Comparison of ENCODE assay signal across 21 mouse cellular contexts in genomic region chr10:117579771-117580284, GRCm38 (mm10). TPM values are rescaled to one million over a fixed set of nuclear protein-coding genes. Genes with fewer than 3 reads are reported as not detected.
DNase-seq lines count a peak whose midpoint lies in the region.
"Had no signal": no experiment of that assay in that cellular context is flagged by ENCODE, and none has a peak within 500 bp of the region (broad histone marks: within the 10 kb centered on the region; RNA-seq: fewer than 3 reads in every experiment).

No protein-coding gene starts in this region.

- H3K27me3 ChIP-seq in limb, embryonic 10.5 days (ENCODE audit: low read depth, poor library complexity, severe bottlenecking), result peaks cover 21% of the 10 kb centered on the region
- H3K27me3 ChIP-seq: CH12.LX, Patski had no signal

- no peak overlapping the region for H3K4me3 ChIP-seq in limb, embryonic 10.5 days

- H3K36me3 ChIP-seq in limb, embryonic 10.5 days, result no peaks in the 10 kb centered on the region
- H3K36me3 ChIP-seq: G1E had no signal

- H3K27ac ChIP-seq in limb, embryonic 10.5 days, result peak overlapping the region; percentile 67

- 57% methylated on average over 9 of the region's 9 CpGs for WGBS in limb, embryonic 10.5 days

- DNase-seq in 3T3-L1 (ENCODE audit: low read depth, low spot score) (peak; percentile 91), adipocyte (ENCODE audit: low spot score) (peak; percentile 94)
- no peak for DNase-seq in limb, embryonic 10.5 days (ENCODE audit: low spot score)
- no peak for DNase-seq in kidney, postnatal 14 days
- DNase-seq in retina, postnatal 1 day, result no peak
- DNase-seq in right cerebral cortex, postnatal 14 days, result no peak
- DNase-seq: adrenal gland, adult 2 months; adrenal gland, adult 8-10 months; adrenal gland, postnatal 10 days; adrenal gland, postnatal 14 days; adrenal gland, postnatal 25 days; adrenal gland, postnatal 36 days; B cell, adult 2 months; cerebellum, adult 11 months; cerebellum, adult 11-12 months; cerebellum, adult 18-20 months; cerebellum, adult 2 months; cerebellum, adult 8-10 months had no signal

- H3K9me3 ChIP-seq in limb, embryonic 10.5 days (replicated peaks), result no peaks in the 10 kb centered on the region

- peaks cover 44% of the 10 kb centered on the region for H3K4me1 ChIP-seq in limb, embryonic 10.5 days

RNA-seq across cellular contexts. Expression of gene Cpm, which starts 49.5 kb away (rescaled TPM):
- 22.5 and 31.5 TPM in 2 replicates for polyA plus RNA-seq in limb, embryonic 10.5 days (2016; fragmentation: Nextera tagmentation; extraction: Ambion mirVana)
- polyA plus RNA-seq: G1E had no signal

Comparison
In these comparisons a context has a peak if more than half of its experiments do, and no peak if none do; other contexts are left out.
1. DNase-seq: peak in 3T3-L1 (single experiment) and adipocyte (single experiment); none in limb, embryonic 10.5 days (single experiment), kidney, postnatal 14 days (single experiment), retina, postnatal 1 day (single experiment) and right cerebral cortex, postnatal 14 days (single experiment).